Mouse (Mus musculus) limb, embryonic 10.5 days (tissue): ENCODE measurements around the gene Cyren. TPM values are rescaled to one million over a fixed set of nuclear protein-coding genes. Genes with fewer than 3 reads are reported as not detected.

Experiments
- DNase-seq: peaks from one replicate; pipeline ENCODE4 v3.0.0-alpha.2; 2017; ENCODE audit warnings: low spot score
- H3K27ac ChIP-seq: fragments of 300-500 bp; sonication (generic); 2 replicates; pipeline ENCODE4 v1.5.1; 2016; ENCODE audit warnings: mild to moderate bottlenecking
- H3K27me3 ChIP-seq: fragments of 300-500 bp; sonication (generic); 2 replicates; pipeline ENCODE4 v1.6.1; 2016; ENCODE audit warnings: low read depth, mild to moderate bottlenecking; ENCODE audit not compliant: poor library complexity, severe bottlenecking
- H3K36me3 ChIP-seq: fragments of 300-500 bp; sonication (generic); 2 replicates; pipeline ENCODE4 v1.6.1; 2016; ENCODE audit warnings: mild to moderate bottlenecking, moderate library complexity
- H3K4me1 ChIP-seq: fragments of 300-500 bp; sonication (generic); 2 replicates; pipeline ENCODE4 v1.6.1; 2016
- H3K4me3 ChIP-seq: fragments of 300-500 bp; sonication (generic); 2 replicates; pipeline ENCODE4 v1.5.1; 2016; ENCODE audit warnings: mild to moderate bottlenecking, moderate library complexity
- H3K9me3 ChIP-seq: fragments of 300-500 bp; sonication (generic); replicated peaks from 2 replicates; pipeline ENCODE4 v1.6.1; 2016; ENCODE audit warnings: mild to moderate bottlenecking
- WGBS: fragments of 180-500 bp; shearing (Covaris S2); methylation state at CpG from one replicate; pipeline ENCODE4 v1.1.7; 2016; 5-methylcytosine and 5-hydroxymethylcytosine counted together
- polyA plus RNA-seq: library from polyadenylated mRNA; unstranded; fragments of >200 nt; fragmentation: Nextera tagmentation; extraction: Ambion mirVana; gene quantifications from 2 replicates; pipeline ENCODE4 v1.2.1, GENCODE M21; 2016

Gene Cyren
- 19.6 and 20.1 TPM in 2 replicates for polyA plus RNA-seq

- Histone ChIP-seq H3K4me3 (peak within 1 kb of the TSS; percentile 79), H3K36me3 (peaks cover 58% of the 10 kb centered on the region), H3K4me1 (peaks cover 27% of the 10 kb centered on the region), H3K9me3 (no peaks in the 10 kb centered on the region), H3K27ac (peak within 1 kb of the TSS; percentile 92), H3K27me3 (no peaks in the 10 kb centered on the region)
- under 1% methylated on average over 55 of the region's 56 CpGs for WGBS
- DNase-seq, result peak; percentile 95
These were observed at the start of gene Cyren for GRCm38 (mm10) chr6:34877509-34878321. TSS of gene Cyren (minus strand) at chr6:34878060.

- Histone ChIP-seq H3K27ac (no peak overlapping the region), H3K4me3 (no peak overlapping the region), H3K4me1 (no peaks in the 10 kb centered on the region), H3K9me3 (no peaks in the 10 kb centered on the region), H3K27me3 (no peaks in the 10 kb centered on the region), H3K36me3 (no peaks in the 10 kb centered on the region)
- WGBS, result 95% methylated on average over 8 of the region's 8 CpGs
- DNase-seq, result no peak
These were observed 49.7 kb upstream of the Cyren start for GRCm38 (mm10) chr6:34927594-34927993.

GRCm38 (mm10) chr6:34927156-34927555, 49.3 kb upstream of the Cyren start:
- DNase-seq, result peak; percentile 80

GRCm38 (mm10) chr6:34921941-34922340, 44.1 kb upstream of the Cyren start:
- no peak overlapping the region for H3K4me3 ChIP-seq
- WGBS, result 59% methylated on average over 14 of the region's 14 CpGs
- peaks cover 30% of the 10 kb centered on the region for H3K4me1 ChIP-seq
- no peak for DNase-seq
- no peaks in the 10 kb centered on the region for H3K36me3 ChIP-seq
- no peaks in the 10 kb centered on the region for H3K27me3 ChIP-seq
- H3K27ac ChIP-seq, result no peak overlapping the region
- no peaks in the 10 kb centered on the region for H3K9me3 ChIP-seq

More at GRCm38 (mm10) chr6:34927156-34927555, 49.3 kb upstream of the Cyren start:
- H3K9me3 ChIP-seq, result no peaks in the 10 kb centered on the region
- 38% methylated on average over 4 of the region's 4 CpGs for WGBS
- H3K27ac ChIP-seq, result no peak overlapping the region
- no peak overlapping the region for H3K4me3 ChIP-seq
- no peaks in the 10 kb centered on the region for H3K27me3 ChIP-seq
- H3K4me1 ChIP-seq, result no peaks in the 10 kb centered on the region
- no peaks in the 10 kb centered on the region for H3K36me3 ChIP-seq

- DNase-seq, result no peak
- Histone ChIP-seq H3K27ac (no peak overlapping the region), H3K9me3 (no peaks in the 10 kb centered on the region), H3K4me1 (peaks cover 37% of the 10 kb centered on the region), H3K36me3 (no peaks in the 10 kb centered on the region), H3K27me3 (no peaks in the 10 kb centered on the region), H3K4me3 (no peak overlapping the region)
- 96% methylated on average over 12 of the region's 12 CpGs for WGBS
These were observed 42.8 kb upstream of the Cyren start for GRCm38 (mm10) chr6:34920631-34921030.

- Histone ChIP-seq H3K9me3 (no peaks in the 10 kb centered on the region), H3K27ac (peak within 1 kb of the TSS; percentile 46), H3K27me3 (no peaks in the 10 kb centered on the region), H3K4me3 (no peak within 1 kb of the TSS), H3K4me1 (peaks cover 37% of the 10 kb centered on the region), H3K36me3 (no peaks in the 10 kb centered on the region)
- no peak for DNase-seq
- 43% methylated on average over 10 of the region's 10 CpGs for WGBS
These were observed 42.1 kb upstream of the Cyren start, which contains the start of gene Stra8 for GRCm38 (mm10) chr6:34919956-34920355. TSS of gene Stra8 (plus strand) at chr6:34920163.

GRCm38 (mm10) chr6:34919146-34919545, 41.3 kb upstream of the Cyren start:
- Histone ChIP-seq H3K27me3 (no peaks in the 10 kb centered on the region), H3K36me3 (no peaks in the 10 kb centered on the region), H3K27ac (peak overlapping the region; percentile 46), H3K4me3 (no peak overlapping the region), H3K9me3 (no peaks in the 10 kb centered on the region), H3K4me1 (peaks cover 37% of the 10 kb centered on the region)
- DNase-seq, result no peak
- 68% methylated on average over 7 of the region's 7 CpGs for WGBS

GRCm38 (mm10) chr6:34914462-34914861, 36.6 kb upstream of the Cyren start:
- DNase-seq, result no peak
- Histone ChIP-seq H3K4me1 (peaks cover 33% of the 10 kb centered on the region), H3K27ac (no peak overlapping the region), H3K4me3 (no peak overlapping the region), H3K27me3 (no peaks in the 10 kb centered on the region), H3K36me3 (no peaks in the 10 kb centered on the region), H3K9me3 (no peaks in the 10 kb centered on the region)
- 85% methylated on average over 3 of the region's 3 CpGs for WGBS

GRCm38 (mm10) chr6:34913341-34914040, 35.6 kb upstream of the Cyren start:
- no peak for DNase-seq
- Histone ChIP-seq H3K27me3 (no peaks in the 10 kb centered on the region), H3K4me3 (no peak overlapping the region), H3K9me3 (no peaks in the 10 kb centered on the region), H3K27ac (no peak overlapping the region), H3K4me1 (peaks cover 24% of the 10 kb centered on the region), H3K36me3 (0 out of 2 replicates have a peak, but pooled peaks cover 5% of the 10 kb centered on the region)
- 83% methylated on average over 13 of the region's 13 CpGs for WGBS

- H3K36me3 ChIP-seq, result peaks cover 31% of the 10 kb centered on the region
- peak within 1 kb of the TSS; percentile 89 for H3K27ac ChIP-seq
- no peaks in the 10 kb centered on the region for H3K9me3 ChIP-seq
- no peaks in the 10 kb centered on the region for H3K27me3 ChIP-seq
- H3K4me1 ChIP-seq, result peaks cover 14% of the 10 kb centered on the region
- peak; percentile 98 for DNase-seq
- WGBS, result under 1% methylated on average over 64 of the region's 64 CpGs
- peak within 1 kb of the TSS; percentile 78 for H3K4me3 ChIP-seq
These were observed 32.7 kb upstream of the Cyren start, which contains the start of gene Wdr91 for GRCm38 (mm10) chr6:34910371-34911219. TSS of gene Wdr91 (minus strand) at chr6:34910876.

GRCm38 (mm10) chr6:34909631-34910345, 31.9 kb upstream of the Cyren start:
- Histone ChIP-seq H3K27me3 (no peaks in the 10 kb centered on the region), H3K4me1 (peaks cover 14% of the 10 kb centered on the region), H3K9me3 (no peaks in the 10 kb centered on the region), H3K27ac (peak overlapping the region; percentile 89), H3K36me3 (peaks cover 39% of the 10 kb centered on the region), H3K4me3 (peak overlapping the region; percentile 78)
- WGBS, result 54% methylated on average over 8 of the region's 8 CpGs
- DNase-seq, result no peak

GRCm38 (mm10) chr6:34907696-34908260, 29.9 kb upstream of the Cyren start:
- 88% methylated on average over 18 of the region's 18 CpGs for WGBS
- Histone ChIP-seq H3K27ac (no peak overlapping the region), H3K36me3 (peaks cover 59% of the 10 kb centered on the region)

More at GRCm38 (mm10) chr6:34907696-34908260, 29.9 kb upstream of the Cyren start:
- DNase-seq, result no peak
- no peak overlapping the region for H3K4me3 ChIP-seq
- no peaks in the 10 kb centered on the region for H3K27me3 ChIP-seq
- peaks cover 16% of the 10 kb centered on the region for H3K4me1 ChIP-seq
- H3K9me3 ChIP-seq, result no peaks in the 10 kb centered on the region
